Mouse (Mus musculus) Patski (cell line): ENCODE data around the gene Srgap2. TPM values are rescaled to one million over a fixed set of nuclear protein-coding genes. Genes with fewer than 3 reads are reported as not detected.

ENCODE experiments used
- ATAC-seq: fragments of 100-300 bp; one replicate; pipeline ENCODE4 v1.8.0; 2021
- CTCF ChIA-PET: fragments of 350-600 bp; sonication (Branson Sonifier 250); formaldehyde crosslinking; loops from one replicate; lab custom pipeline; 2022; ENCODE audit warnings: inconsistent platforms; lab: Charles Lee
- POLR2A ChIA-PET: fragments of 350-600 bp; sonication (Branson Sonifier 250); formaldehyde crosslinking; loops from one replicate; lab custom pipeline; 2022; ENCODE audit warnings: antibody characterized with exemption, inconsistent platforms; lab: Charles Lee
- DNase-seq: peaks from one replicate; pipeline ENCODE4 v3.0.0-alpha.2; 2011; ENCODE audit warnings: low read depth, low spot score
- H3K27me3 ChIP-seq: fragments of 371-371 bp; one replicate; pipeline ENCODE4 v1.5.1; 2021
- CTCF ChIP-seq: fragments of 100-300 bp; IDR thresholded peaks from one replicate; pipeline ENCODE4 v1.5.1; 2021
- in situ Hi-C: fragments of 300-500 bp; cut with MboI; formaldehyde crosslinking; loops from 3 replicates; pipeline ENCODE4 v1.11.1; 2018; ENCODE audit warnings: low pct_unique_long_range_greater_than_20kb, mixed read lengths
- polyA plus RNA-seq: library from polyadenylated mRNA; unstranded; gene quantifications from one replicate; pipeline ENCODE4 v1.2.3, GENCODE M21; 2021

The Srgap2 gene
- polyA plus RNA-seq, 1 experiment from 2014 or later: 29.4 TPM

DNA sequence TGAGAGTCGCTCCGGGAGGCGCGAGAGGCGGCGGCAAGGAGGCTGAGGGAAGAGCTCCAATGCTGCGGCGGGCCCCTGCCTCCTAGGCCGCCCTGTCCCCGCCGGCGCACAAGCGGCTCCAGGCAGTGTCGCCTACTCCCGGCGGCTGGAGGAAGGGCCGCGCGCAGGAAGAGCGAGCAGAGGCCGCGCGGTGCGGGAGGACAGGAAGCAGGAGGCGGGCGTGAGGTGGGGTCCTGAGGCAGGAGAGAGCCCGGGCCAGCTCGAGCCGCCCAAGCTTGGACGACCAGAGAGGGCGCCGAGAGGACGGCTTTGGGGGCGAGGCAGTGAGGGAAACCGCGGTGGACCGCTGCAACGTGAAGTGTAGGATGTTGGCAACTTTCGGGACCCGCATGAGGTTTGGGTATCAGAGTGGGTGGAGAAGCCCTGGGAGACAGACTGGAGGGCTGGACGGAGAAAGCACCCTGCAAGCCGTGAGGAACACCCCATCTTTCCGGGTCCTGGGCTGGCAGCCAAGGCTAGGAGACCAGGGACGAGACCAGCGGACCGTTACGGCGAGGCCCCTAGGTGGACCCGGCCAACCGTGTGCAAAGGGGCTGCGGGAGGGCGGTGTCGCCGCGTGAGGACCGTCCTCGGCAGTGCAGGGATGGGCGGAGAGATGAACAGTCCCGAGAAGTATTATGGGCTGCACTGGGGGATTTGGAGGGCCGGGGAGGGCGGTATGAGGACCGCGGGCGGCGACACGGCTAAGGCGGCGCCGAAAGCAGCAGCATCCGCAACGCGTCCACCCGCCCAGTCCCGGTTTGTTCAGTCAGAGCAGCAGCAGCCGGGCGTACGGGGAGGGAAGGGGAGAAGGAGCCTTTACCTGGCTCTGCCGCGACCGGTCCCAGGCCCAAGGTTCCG lies 531 bp downstream of the Srgap2 start:
- H3K27me3 ChIP-seq: no peaks in the 10 kb centered on the region
- DNase-seq: no peak
- TF ChIP-seq CTCF: no peak
- CTCF ChIA-PET: interaction anchor here (0.8 to 1.3 kb wide), 4 partner anchors 21 to 236 kb away, joined by 3 to 5 read pairs (median 3); no protein-coding TSS in a partner anchor
- POLR2A ChIA-PET: interaction anchor here (0.7 to 0.8 kb wide), 2 partner anchors 59 to 122 kb away, joined by 3 to 4 read pairs; no protein-coding TSS in a partner anchor
- peak; percentile 10 for ATAC-seq
- in situ Hi-C loops: no loop called here

DNA sequence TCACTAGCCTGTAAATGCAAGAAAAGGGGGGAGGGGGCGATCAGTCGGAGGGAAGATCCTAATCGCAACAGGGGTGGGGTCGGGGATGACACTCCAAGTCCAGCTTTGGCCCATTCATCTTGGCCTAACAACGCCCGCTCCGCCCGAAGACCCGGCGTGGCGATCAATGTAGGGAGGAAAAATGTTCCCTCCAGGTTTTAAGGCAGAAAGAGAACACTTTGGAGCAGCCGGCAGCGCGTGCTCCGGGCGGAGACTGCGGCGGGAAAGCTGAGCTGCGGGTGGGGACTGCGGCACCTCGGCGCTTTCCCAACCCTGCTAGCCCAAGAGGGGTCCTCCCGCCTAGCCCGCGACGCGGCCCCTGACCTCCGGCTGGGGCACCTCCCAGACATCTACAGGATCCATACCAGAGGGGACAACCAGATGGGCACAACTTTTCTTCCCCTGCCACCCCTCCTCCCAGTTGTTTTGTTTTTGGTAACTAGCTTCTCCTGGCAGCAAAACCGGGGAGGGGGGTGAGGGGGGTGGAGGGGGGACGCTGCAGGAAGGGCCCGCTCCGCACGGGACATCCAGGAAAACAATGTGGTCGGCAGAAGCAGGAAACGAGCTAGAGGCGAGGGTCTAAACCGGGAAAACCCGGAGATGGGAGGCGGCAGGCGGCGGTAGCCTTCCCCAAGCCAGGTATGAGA lies 1.4 kb downstream of the Srgap2 start:
- no peak for ATAC-seq
- no peak for TF ChIP-seq CTCF
- DNase-seq: no peak
- in situ Hi-C loops: no loop called here
- ChIA-PET CTCF (interaction anchor here (0.8 kb wide), 1 partner anchor 29 kb away, joined by 3 read pairs; no protein-coding TSS in a partner anchor), POLR2A (interaction anchor here (0.7 kb wide), 3 partner anchors 10 to 94 kb away, joined by 3 to 5 read pairs (median 4); no protein-coding TSS in a partner anchor)
- H3K27me3 ChIP-seq: no peaks in the 10 kb centered on the region

DNA sequence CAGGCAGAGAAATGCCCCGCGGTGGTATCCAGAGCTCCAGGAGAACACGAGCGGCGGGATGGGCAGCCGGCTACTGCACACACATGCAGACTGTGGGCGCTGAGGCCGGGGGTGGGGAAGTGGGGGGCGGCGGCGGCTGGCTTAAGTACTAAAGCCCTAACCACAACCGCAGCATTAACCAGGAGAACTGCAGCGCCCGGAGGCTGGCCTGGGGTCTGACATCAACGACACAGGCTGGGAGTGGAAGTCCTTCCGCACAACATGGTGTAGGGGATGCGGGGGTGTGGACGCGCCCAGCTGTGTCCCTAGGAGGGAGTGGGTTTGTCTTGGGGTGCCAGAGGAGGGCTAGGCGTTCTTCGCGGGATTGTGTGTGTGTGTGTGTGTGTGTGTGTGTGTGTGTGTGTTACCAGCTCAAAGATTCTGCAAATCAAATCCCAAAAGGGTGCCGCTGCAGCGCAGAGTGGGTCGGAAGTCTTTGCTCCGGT lies 2.0 kb downstream of the Srgap2 start:
- ATAC-seq (no peak), DNase-seq (no peak)
- TF ChIP-seq CTCF: no peak
- CTCF ChIA-PET: no interaction called here
- POLR2A ChIA-PET: interaction anchor here (0.7 kb wide), 1 partner anchor 94 kb away, joined by 5 read pairs; no protein-coding TSS in a partner anchor
- in situ Hi-C loops: no loop called here
- H3K27me3 ChIP-seq: no peaks in the 10 kb centered on the region

DNA sequence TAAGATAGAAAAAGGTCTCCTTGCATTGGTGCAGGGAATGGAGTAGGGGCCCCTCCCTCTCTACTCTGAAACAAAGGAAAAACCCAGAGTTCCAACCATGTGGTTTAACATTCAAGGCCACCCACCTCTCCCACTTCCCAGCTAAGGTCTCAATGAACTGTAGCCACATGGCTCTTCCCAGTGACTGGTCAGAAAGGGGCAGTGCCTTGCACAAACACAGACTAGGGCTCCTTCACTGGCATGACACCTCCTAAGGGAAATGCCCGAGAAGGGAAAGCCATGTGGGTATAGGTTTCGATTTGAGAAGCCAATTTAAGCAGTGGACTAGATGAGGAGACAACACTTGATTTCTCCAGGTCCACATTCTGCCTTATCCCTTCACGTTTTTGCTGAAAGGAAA lies 3.4 kb downstream of the Srgap2 start:
- POLR2A ChIA-PET: interaction anchor here (0.8 kb wide), 1 partner anchor 14 kb away, joined by 3 read pairs; no protein-coding TSS in a partner anchor
- no peak for TF ChIP-seq CTCF
- in situ Hi-C loops: no loop called here

DNA sequence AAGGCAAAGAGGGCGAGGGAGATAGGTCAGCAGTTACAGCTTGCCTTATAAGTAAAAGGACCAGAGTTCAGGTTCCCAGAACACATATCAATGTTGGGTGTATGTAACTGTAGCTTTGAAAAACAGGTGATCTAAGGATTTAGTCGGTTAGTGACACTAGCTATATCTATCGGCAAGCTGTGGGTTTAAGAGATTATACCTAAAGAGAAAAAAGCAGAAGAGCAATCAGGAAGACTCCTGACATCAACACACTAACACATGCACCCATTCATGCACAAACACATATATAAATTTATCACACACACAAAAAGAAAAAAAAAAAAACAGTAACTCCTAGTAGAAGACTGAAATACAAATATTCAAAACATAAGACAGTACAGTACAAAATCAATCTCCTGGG lies 10.6 kb downstream of the Srgap2 start:
- ATAC-seq (no peak), DNase-seq (no peak)
- H3K27me3 ChIP-seq: no peaks in the 10 kb centered on the region
- CTCF ChIA-PET: no interaction called here
- POLR2A ChIA-PET: no interaction called here
- in situ Hi-C loops: no loop called here
- no peak for TF ChIP-seq CTCF

More for the DNA sequence above, 3.4 kb downstream of the Srgap2 start:
- DNase-seq (no peak), ATAC-seq (no peak)
- CTCF ChIA-PET: no interaction called here
- H3K27me3 ChIP-seq: no peaks in the 10 kb centered on the region

DNA sequence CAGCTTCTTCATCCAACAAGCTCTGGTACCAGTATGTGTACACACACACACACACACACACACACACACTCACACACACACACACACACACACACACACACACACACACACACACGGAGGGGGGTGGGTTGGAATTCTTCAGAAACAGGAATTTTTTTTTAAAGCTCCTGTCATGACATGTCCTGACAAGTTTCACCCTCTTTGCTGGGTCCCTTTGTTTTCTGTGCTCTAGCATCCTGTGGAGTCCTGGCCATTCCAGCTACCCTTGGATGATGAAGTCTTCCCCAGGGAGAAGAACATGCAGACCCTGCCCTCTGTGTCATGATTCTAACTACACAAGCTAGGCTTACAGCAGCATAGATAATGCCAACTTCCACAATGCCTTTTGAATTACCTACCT lies 13.0 kb downstream of the Srgap2 start:
- H3K27me3 ChIP-seq: no peaks in the 10 kb centered on the region
- ChIA-PET POLR2A (interaction anchor here (0.6 kb wide), 2 partner anchors 9 to 136 kb away, joined by 3 to 5 read pairs; no protein-coding TSS in a partner anchor), CTCF (interaction anchor here (0.6 to 2.4 kb wide), 3 partner anchors 10 to 367 kb away, joined by 3 to 9 read pairs (median 3); no protein-coding TSS in a partner anchor)
- TF ChIP-seq CTCF: no peak
- in situ Hi-C loops: no loop called here
- ATAC-seq (no peak), DNase-seq (no peak)

DNA sequence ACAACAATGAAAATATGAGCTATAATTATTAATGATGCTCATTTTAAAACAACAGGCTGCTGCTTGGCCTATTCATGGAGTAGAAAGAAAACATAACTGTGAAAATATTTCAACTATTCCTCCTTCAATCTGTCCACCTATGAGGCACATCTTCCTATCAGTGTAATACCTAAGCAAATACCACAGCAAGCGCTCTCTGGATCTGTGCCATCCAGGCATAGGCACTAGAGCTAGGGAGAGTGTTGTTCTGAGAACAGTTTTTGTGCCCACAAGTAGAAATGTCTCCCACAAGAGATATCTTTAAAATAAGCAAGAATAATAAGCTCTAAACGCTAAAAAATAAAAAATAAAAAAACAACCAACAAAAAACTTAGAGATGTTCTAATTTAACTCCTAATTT lies 14.0 kb downstream of the Srgap2 start:
- DNase-seq: no peak
- no peak for TF ChIP-seq CTCF
- ChIA-PET POLR2A (no interaction called here), CTCF (interaction anchor here (1.0 to 2.4 kb wide), 2 partner anchors 8 to 13 kb away, joined by 3 to 9 read pairs; no protein-coding TSS in a partner anchor)
- in situ Hi-C loops: no loop called here
- no peak for ATAC-seq
- no peaks in the 10 kb centered on the region for H3K27me3 ChIP-seq

DNA sequence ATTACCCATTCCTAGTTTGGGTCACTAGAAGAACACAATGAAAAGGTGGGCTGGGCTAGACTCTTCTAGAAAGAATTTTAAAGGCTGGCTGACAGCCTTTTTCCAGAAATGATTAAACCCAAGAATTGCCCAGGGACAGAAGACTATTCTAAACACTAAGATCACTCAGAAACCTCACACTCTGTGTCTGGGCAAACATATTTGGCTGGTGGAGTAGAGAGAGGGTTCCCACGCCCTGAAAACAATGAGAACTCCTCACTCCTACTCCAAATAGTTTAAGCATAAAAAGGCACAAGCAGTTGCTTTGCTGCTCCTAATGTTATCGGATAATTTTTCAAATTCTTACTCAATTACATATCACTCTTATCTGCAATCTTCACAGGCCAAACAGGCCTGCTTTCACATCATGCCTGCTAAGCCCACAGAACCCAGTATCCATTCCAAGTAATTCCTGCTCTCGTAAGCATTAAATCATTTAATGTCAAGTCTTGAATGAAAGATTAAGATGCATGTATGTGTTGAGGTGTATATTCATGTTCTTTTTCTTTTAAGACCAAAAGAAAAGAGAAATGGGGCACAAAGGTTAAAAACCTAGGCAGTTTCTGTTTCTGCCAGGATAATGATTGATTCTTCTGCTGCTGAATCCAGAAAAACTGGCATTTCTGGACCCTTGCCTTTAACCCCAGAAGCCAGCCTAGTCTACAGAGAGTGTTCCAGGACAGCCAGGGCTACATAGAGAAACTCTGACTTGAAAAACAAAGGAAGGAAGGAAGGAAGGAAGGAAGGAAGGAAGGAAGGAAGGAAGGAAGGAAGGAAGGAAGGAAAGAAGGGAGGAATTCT lies 15.3 kb downstream of the Srgap2 start:
- ATAC-seq (no peak), DNase-seq (no peak)
- no peaks in the 10 kb centered on the region for H3K27me3 ChIP-seq
- POLR2A ChIA-PET: no interaction called here
- no peak for TF ChIP-seq CTCF
- CTCF ChIA-PET: no interaction called here
- in situ Hi-C loops: no loop called here

DNA sequence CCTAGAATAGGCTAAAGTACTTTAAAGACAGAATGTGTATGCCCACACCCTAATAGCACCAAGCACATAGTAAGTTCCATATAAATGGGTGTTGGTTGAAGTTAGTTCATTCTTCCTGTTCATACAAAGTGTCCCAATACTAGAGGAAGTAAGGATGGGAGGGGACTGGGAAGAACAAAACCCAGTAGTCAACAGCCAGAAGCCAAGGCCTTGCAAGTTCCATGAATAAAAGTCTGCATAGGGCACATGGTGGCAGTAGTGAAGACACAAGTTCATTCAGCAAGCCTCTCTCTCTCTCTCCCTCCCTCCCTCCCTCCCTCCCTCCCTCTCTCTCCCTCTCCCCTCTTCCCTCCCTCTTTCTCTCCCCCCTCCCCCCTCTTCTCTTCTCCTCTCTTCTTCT lies 16.0 kb downstream of the Srgap2 start:
- DNase-seq (no peak), ATAC-seq (no peak)
- TF ChIP-seq CTCF: no peak
- no peaks in the 10 kb centered on the region for H3K27me3 ChIP-seq
- POLR2A ChIA-PET: no interaction called here
- CTCF ChIA-PET: no interaction called here
- in situ Hi-C loops: no loop called here
